Mouse (Mus musculus): ENCODE measurements around the gene Exosc1.
A peak's percentile ranks its signal among the peaks of the same experiment; 100 is the strongest.

Gene Exosc1

GRCm38 (mm10) chr19:41898860-41899259 is 34.4 kb downstream of the Exosc1 start:
- peaks cover 18% of the 10 kb centered on the region for H3K4me1 ChIP-seq (replicated peaks; ENCODE audit: low read depth, low read length)
- TF ChIP-seq NANOG (IDR thresholded peaks at IDR 0.05; ENCODE audit: borderline replicate concordance, low read length) (no peak), CTCF (conservative IDR thresholded peaks at IDR 0.05; ENCODE audit: low read length) (peak; percentile 77), POU5F1 (IDR thresholded peaks at IDR 0.05; ENCODE audit: borderline replicate concordance, low read length) (no peak)
- H3K9me3 ChIP-seq (ENCODE audit: low read length) = no peaks in the 10 kb centered on the region
- no peak overlapping the region for H3K4me3 ChIP-seq (replicated peaks; ENCODE audit: low read length)
- peaks cover 12% of the 10 kb centered on the region for H3K36me3 ChIP-seq (ENCODE audit: insufficient read depth, low read length)
- H3K27me3 ChIP-seq (ENCODE audit: insufficient read depth, low read length) = no peaks in the 10 kb centered on the region

DNA sequence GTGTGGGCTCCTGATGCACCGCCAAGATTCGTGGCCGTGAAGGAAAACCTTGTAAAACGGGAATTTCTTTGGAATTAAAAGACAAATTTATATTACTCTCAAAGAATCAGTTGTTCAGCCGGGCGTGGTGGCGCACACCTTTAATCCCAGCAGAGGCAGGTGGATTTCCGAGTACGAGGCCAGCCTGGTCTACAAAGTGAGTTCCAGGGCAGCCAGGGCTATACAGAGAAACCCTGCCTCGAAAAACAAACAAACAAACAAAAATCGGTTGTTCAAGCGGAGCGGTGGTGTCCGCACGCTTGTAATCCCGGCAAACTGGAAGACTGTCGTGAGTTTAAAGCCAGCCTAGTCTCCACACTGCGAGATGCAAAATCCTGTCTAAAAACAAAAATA is 36.9 kb downstream of the Exosc1 start:
- peaks cover 36% of the 10 kb centered on the region for H3K36me3 ChIP-seq (ENCODE audit: insufficient read depth, low read length)
- H3K4me1 ChIP-seq (replicated peaks; ENCODE audit: low read depth, low read length) = peaks cover 18% of the 10 kb centered on the region
- H3K27me3 ChIP-seq (ENCODE audit: insufficient read depth, low read length) = no peaks in the 10 kb centered on the region
- TF ChIP-seq POU5F1 (IDR thresholded peaks at IDR 0.05; ENCODE audit: borderline replicate concordance, low read length) = no peak
- no peak for TF ChIP-seq NANOG (IDR thresholded peaks at IDR 0.05; ENCODE audit: borderline replicate concordance, low read length)
- no peak for TF ChIP-seq CTCF (conservative IDR thresholded peaks at IDR 0.05; ENCODE audit: low read length)
- peak overlapping the region; percentile 96 for H3K4me3 ChIP-seq (replicated peaks; ENCODE audit: low read length)
- H3K9me3 ChIP-seq (ENCODE audit: low read length) = no peaks in the 10 kb centered on the region

- peaks cover 18% of the 10 kb centered on the region for H3K4me1 ChIP-seq (replicated peaks; ENCODE audit: low read depth, low read length)
- H3K4me3 ChIP-seq (replicated peaks; ENCODE audit: low read length) = peak within 1 kb of the TSS; percentile 96
- TF ChIP-seq CTCF (conservative IDR thresholded peaks at IDR 0.05; ENCODE audit: low read length) (no peak), NANOG (IDR thresholded peaks at IDR 0.05; ENCODE audit: borderline replicate concordance, low read length) (no peak), POU5F1 (IDR thresholded peaks at IDR 0.05; ENCODE audit: borderline replicate concordance, low read length) (no peak)
- H3K36me3 ChIP-seq (ENCODE audit: insufficient read depth, low read length) = peaks cover 43% of the 10 kb centered on the region
- no peaks in the 10 kb centered on the region for H3K27me3 ChIP-seq (ENCODE audit: insufficient read depth, low read length)
- H3K9me3 ChIP-seq (ENCODE audit: low read length) = no peaks in the 10 kb centered on the region
Observed at GRCm38 (mm10) chr19:41895460-41896318, 37.5 kb downstream of the Exosc1 start, which contains the start of gene Rrp12. Gene Rrp12, minus strand, starts transcription at chr19:41896173.

- Histone ChIP-seq H3K4me3 (replicated peaks; ENCODE audit: low read length) (peak overlapping the region; percentile 96), H3K36me3 (ENCODE audit: insufficient read depth, low read length) (peaks cover 50% of the 10 kb centered on the region)
- no peak for TF ChIP-seq POU5F1 (IDR thresholded peaks at IDR 0.05; ENCODE audit: borderline replicate concordance, low read length)
- TF ChIP-seq CTCF (conservative IDR thresholded peaks at IDR 0.05; ENCODE audit: low read length) = no peak
- no peak for TF ChIP-seq NANOG (IDR thresholded peaks at IDR 0.05; ENCODE audit: borderline replicate concordance, low read length)
Observed at GRCm38 (mm10) chr19:41894959-41895358, 38.3 kb downstream of the Exosc1 start.

GRCm38 (mm10) chr19:41888191-41888590 is 45.0 kb downstream of the Exosc1 start:
- Histone ChIP-seq H3K36me3 (ENCODE audit: insufficient read depth, low read length) (peaks cover 99% of the 10 kb centered on the region), H3K4me1 (replicated peaks; ENCODE audit: low read depth, low read length) (peaks cover 32% of the 10 kb centered on the region), H3K4me3 (replicated peaks; ENCODE audit: low read length) (no peak overlapping the region), H3K9me3 (ENCODE audit: low read length) (no peaks in the 10 kb centered on the region), H3K27me3 (ENCODE audit: insufficient read depth, low read length) (no peaks in the 10 kb centered on the region)
- TF ChIP-seq POU5F1 (IDR thresholded peaks at IDR 0.05; ENCODE audit: borderline replicate concordance, low read length) = no peak
- no peak for TF ChIP-seq NANOG (IDR thresholded peaks at IDR 0.05; ENCODE audit: borderline replicate concordance, low read length)
- TF ChIP-seq CTCF (conservative IDR thresholded peaks at IDR 0.05; ENCODE audit: low read length) = no peak

More at GRCm38 (mm10) chr19:41894959-41895358, 38.3 kb downstream of the Exosc1 start:
- Histone ChIP-seq H3K4me1 (replicated peaks; ENCODE audit: low read depth, low read length) (peaks cover 18% of the 10 kb centered on the region), H3K9me3 (ENCODE audit: low read length) (no peaks in the 10 kb centered on the region), H3K27me3 (ENCODE audit: insufficient read depth, low read length) (no peaks in the 10 kb centered on the region)

DNA sequence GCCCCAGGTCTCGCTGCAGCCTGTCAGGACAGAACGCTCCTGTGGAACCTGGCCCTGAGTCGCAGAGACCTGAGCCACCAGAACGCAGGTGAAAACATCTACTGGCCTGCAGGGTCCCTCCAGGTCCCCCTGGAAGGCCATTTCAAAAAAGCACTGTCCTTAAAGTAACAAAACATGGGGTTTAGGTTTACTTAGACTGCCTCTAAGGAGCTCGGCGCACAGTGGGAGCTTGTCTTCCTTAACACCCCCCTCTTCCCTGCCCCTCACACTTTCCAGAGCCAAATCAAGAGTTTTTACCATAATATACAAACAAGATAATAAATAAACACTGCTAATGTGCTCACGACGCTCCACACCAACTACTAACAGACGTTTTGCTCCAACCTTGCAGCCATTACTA is 49.3 kb downstream of the Exosc1 start:
- no peaks in the 10 kb centered on the region for H3K9me3 ChIP-seq (ENCODE audit: low read length)
- no peak for TF ChIP-seq CTCF (conservative IDR thresholded peaks at IDR 0.05; ENCODE audit: low read length)
- TF ChIP-seq NANOG (IDR thresholded peaks at IDR 0.05; ENCODE audit: borderline replicate concordance, low read length) = no peak
- TF ChIP-seq POU5F1 (IDR thresholded peaks at IDR 0.05; ENCODE audit: borderline replicate concordance, low read length) = no peak
- H3K4me1 ChIP-seq (replicated peaks; ENCODE audit: low read depth, low read length) = peaks cover 35% of the 10 kb centered on the region
- H3K27me3 ChIP-seq (ENCODE audit: insufficient read depth, low read length) = no peaks in the 10 kb centered on the region
- H3K4me3 ChIP-seq (replicated peaks; ENCODE audit: low read length) = 0 out of 2 replicates have a peak overlapping the region, but pooled peaks have one; percentile 23
- peaks cover 98% of the 10 kb centered on the region for H3K36me3 ChIP-seq (ENCODE audit: insufficient read depth, low read length)

DNA sequence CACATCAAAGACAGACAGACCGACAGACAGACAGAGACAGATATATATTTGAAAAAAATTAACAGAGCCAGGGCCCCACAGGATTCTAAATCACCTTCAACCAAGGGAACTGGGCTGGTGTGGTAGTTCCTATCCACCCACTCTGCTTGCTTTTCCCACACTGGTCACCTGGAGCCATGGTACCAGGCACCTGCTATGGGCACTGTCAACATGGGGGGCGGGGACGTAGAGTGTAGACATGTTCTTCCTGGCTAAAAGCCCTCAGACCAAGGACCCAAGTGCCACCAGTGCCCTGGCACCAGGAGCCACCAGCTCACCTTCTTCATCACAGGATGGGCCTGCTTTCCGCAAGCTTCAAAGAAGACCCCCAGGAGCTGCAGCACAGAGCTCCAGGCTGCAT is 51.4 kb downstream of the Exosc1 start:
- Histone ChIP-seq H3K9me3 (ENCODE audit: low read length) (no peaks in the 10 kb centered on the region), H3K27me3 (ENCODE audit: insufficient read depth, low read length) (no peaks in the 10 kb centered on the region), H3K4me1 (replicated peaks; ENCODE audit: low read depth, low read length) (peaks cover 27% of the 10 kb centered on the region), H3K4me3 (replicated peaks; ENCODE audit: low read length) (no peak overlapping the region), H3K36me3 (ENCODE audit: insufficient read depth, low read length) (peaks cover 98% of the 10 kb centered on the region)
- TF ChIP-seq CTCF (conservative IDR thresholded peaks at IDR 0.05; ENCODE audit: low read length) (no peak), POU5F1 (IDR thresholded peaks at IDR 0.05; ENCODE audit: borderline replicate concordance, low read length) (no peak), NANOG (IDR thresholded peaks at IDR 0.05; ENCODE audit: borderline replicate concordance, low read length) (no peak)

DNA sequence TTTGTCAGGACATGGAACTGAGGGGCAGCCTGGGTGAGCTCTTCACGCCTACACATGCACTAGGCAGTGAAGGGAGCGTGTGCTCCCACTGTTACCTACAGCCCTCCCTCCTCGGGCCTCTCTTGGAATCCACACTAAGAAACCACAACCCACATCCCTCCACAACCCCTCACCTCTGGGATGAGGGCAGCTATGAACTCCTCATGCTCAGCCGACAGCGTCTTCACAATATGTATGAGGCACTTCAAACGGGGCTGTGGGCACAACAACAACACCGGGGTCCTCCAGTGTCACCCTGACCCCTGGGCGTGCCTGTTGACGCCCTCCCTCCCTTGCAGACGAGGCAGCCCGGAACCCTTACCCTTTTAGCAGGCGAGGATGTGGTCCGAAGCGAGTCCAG is 58.9 kb downstream of the Exosc1 start:
- Histone ChIP-seq H3K36me3 (ENCODE audit: insufficient read depth, low read length) (peaks cover 100% of the 10 kb centered on the region), H3K4me1 (replicated peaks; ENCODE audit: low read depth, low read length) (peaks cover 10% of the 10 kb centered on the region), H3K9me3 (ENCODE audit: low read length) (no peaks in the 10 kb centered on the region), H3K27me3 (ENCODE audit: insufficient read depth, low read length) (no peaks in the 10 kb centered on the region), H3K4me3 (replicated peaks; ENCODE audit: low read length) (no peak overlapping the region)
- no peak for TF ChIP-seq CTCF (conservative IDR thresholded peaks at IDR 0.05; ENCODE audit: low read length)
- TF ChIP-seq NANOG (IDR thresholded peaks at IDR 0.05; ENCODE audit: borderline replicate concordance, low read length) = no peak
